Mouse (Mus musculus) layer of hippocampus, adult 18-20 months (tissue): ENCODE data around the gene Epyc. TPM values are rescaled to one million over a fixed set of nuclear protein-coding genes. Genes with fewer than 3 reads are reported as not detected.
"Not testable (repeated sequence)": the region's sequence is repeated elsewhere in the genome, so short reads cannot be mapped to it uniquely, and the experiment has no call there.

Experiments
- DNase-seq, 2 experiments: peaks; one replicate each; pipeline ENCODE4 v3.0.0; 2022; ENCODE audit warnings: low spot score in 2 of 2
- total RNA-seq, 2 experiments: library from RNA; stranded (reverse); gene quantifications; 2 replicates each; pipeline ENCODE4 v1.2.3; 2021

Epyc gene
- total RNA-seq, 2 experiments from 2014 or later = not detected

- DNase-seq = peak in 1 of 2 experiments; percentile 60
Observed at GRCm38 (mm10) chr10:97712687-97713086, 68.8 kb downstream of the Epyc start.

- DNase-seq = no peak
Observed at GRCm38 (mm10) chr10:97714584-97714983, 70.7 kb downstream of the Epyc start.

- DNase-seq = peak in 1 of 2 experiments; percentile 51
Observed at GRCm38 (mm10) chr10:97715289-97715906, 71.5 kb downstream of the Epyc start.

GRCm38 (mm10) chr10:97717233-97717632, 73.4 kb downstream of the Epyc start:
- DNase-seq = no peak

GRCm38 (mm10) chr10:97718021-97718420, 74.2 kb downstream of the Epyc start:
- DNase-seq = peak in 1 of 2 experiments; percentile 52

GRCm38 (mm10) chr10:97720625-97721024, 76.8 kb downstream of the Epyc start:
- no peak for DNase-seq

- no peak for DNase-seq
Observed at GRCm38 (mm10) chr10:97722709-97723108, 78.8 kb downstream of the Epyc start.

GRCm38 (mm10) chr10:97725929-97726328, 82.1 kb downstream of the Epyc start:
- DNase-seq = no peak

GRCm38 (mm10) chr10:97726655-97727054, 82.8 kb downstream of the Epyc start, which contains the start of gene C030005K15Rik:
Gene C030005K15Rik (minus strand): TSS chr10:97726755.
- DNase-seq = not testable (repeated sequence)

Other genes with a start within 250 kb of the Epyc start
- 10 to 100 TPM; 49.4 to 61.9 TPM for gene Dcn, start 164.5 kb upstream of the Epyc start, total RNA-seq
- gene Lum, start 78.9 kb upstream of the Epyc start, total RNA-seq = 1 to 10 TPM; 5.9 to 6.2 TPM
- not detected for gene Kera, start 37.2 kb upstream of the Epyc start, total RNA-seq
- not detected for gene Ccer1, start 49.0 kb downstream of the Epyc start, total RNA-seq
- under 1 TPM; 0.27 to 0.28 TPM for gene C030005K15Rik, start 82.7 kb downstream of the Epyc start, total RNA-seq